Mouse (Mus musculus) CH12.LX (cell line): ENCODE results near the gene Gpx8.

Experiments used
- CHD1 ChIP-seq: IDR thresholded peaks from 2 replicates; pipeline ENCODE4 v1.6.1; 2012; ENCODE audit warnings: low read depth, low read length, improper control_type of control experiment, inconsistent platforms
- CHD2 ChIP-seq: IDR thresholded peaks from 2 replicates; pipeline ENCODE4 v1.6.1; 2011; ENCODE audit warnings: low read length, improper control_type of control experiment
- JUN ChIP-seq: IDR thresholded peaks from 2 replicates; pipeline ENCODE4 v1.6.1; 2011; ENCODE audit warnings: low read depth, mild to moderate bottlenecking, low read length, improper control_type of control experiment, moderate library complexity; ENCODE audit not compliant: insufficient read depth
- MAX ChIP-seq: IDR thresholded peaks from 2 replicates; pipeline ENCODE4 v1.6.1; 2011; ENCODE audit warnings: low read length, improper control_type of control experiment
- POLR2A ChIP-seq: IDR thresholded peaks from 2 replicates; pipeline ENCODE4 v1.6.1; 2011; ENCODE audit warnings: low read depth, mild to moderate bottlenecking, improper control_type of control experiment, low read length
- POLR2AphosphoS2 ChIP-seq: IDR thresholded peaks from 2 replicates; pipeline ENCODE4 v1.6.1; 2011; ENCODE audit warnings: low read depth, low read length, improper control_type of control experiment
- SIN3A ChIP-seq: IDR thresholded peaks from 2 replicates; pipeline ENCODE4 v1.6.1; 2012; ENCODE audit warnings: low read length, improper control_type of control experiment, inconsistent platforms
- USF1 ChIP-seq: IDR thresholded peaks from 2 replicates; pipeline ENCODE4 v1.6.1; 2014; ENCODE audit warnings: low read depth, mild to moderate bottlenecking, inconsistent platforms, low read length, improper control_type of control experiment
- ZC3H11A ChIP-seq: IDR thresholded peaks from 2 replicates; pipeline ENCODE4 v1.6.1; 2012; ENCODE audit warnings: low read depth, mild to moderate bottlenecking, inconsistent platforms, low read length, improper control_type of control experiment

DNA sequence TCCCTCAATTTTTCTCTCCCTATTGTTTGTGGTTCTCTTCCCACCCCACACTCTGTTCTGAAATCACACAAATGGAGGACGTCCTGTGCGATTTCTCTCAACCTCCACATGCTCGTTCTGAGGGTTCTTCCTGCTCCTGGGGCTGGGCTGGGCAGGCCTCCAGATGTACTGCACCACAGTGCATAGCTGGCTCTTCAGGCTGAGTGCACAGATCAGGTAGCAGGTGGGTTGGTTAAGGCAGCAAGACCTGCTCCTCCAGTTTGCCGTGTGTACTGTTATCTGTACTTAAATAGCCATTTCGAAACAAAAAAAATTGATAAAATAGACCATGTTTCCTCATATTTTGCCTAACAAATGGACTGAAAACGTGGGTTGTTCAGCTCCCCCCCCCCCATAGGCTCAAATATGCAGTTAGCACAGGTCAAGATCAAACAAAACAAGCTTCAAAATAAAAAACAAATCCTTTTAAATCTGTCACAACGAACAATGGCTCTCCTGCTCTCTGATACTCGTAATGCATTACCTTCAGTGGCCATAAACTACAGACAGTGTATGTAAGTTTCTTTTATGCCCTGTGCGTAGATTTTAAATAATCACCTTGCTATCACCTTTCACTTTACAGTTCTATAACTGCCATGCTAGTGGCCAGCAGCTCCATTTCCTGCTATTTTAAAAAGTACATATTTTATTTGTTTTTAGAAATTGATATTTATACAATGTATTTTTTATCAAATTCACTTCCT lies 45.5 kb downstream of the Gpx8 start:
- TF ChIP-seq MAX = no peak
- TF ChIP-seq POLR2A = no peak
- no peak for TF ChIP-seq CHD1
- TF ChIP-seq JUN = no peak
- TF ChIP-seq POLR2AphosphoS2 = no peak
- TF ChIP-seq USF1 = no peak
- no peak for TF ChIP-seq CHD2
- TF ChIP-seq SIN3A = no peak
- no peak for TF ChIP-seq ZC3H11A
